Mouse (Mus musculus) macrophage (primary cell): ENCODE measurements around the gene Arel1. TPM values are rescaled to one million over a fixed set of nuclear protein-coding genes. Genes with fewer than 3 reads are reported as not detected.

Experiments
- H3K27ac ChIP-seq: fragments of 350-480 bp; formaldehyde crosslinking; 2 replicates; pipeline ENCODE4 v1.9.0; 2021
- H3K36me3 ChIP-seq: fragments of 350-480 bp; formaldehyde crosslinking; 2 replicates; pipeline ENCODE4 v1.9.0; 2021; ENCODE audit errors: inconsistent target
- H3K4me3 ChIP-seq: fragments of 350-480 bp; formaldehyde crosslinking; 2 replicates; pipeline ENCODE4 v1.9.0; 2021; ENCODE audit errors: inconsistent target
- H3K79me2 ChIP-seq: fragments of 350-480 bp; formaldehyde crosslinking; 2 replicates; pipeline ENCODE4 v1.9.0; 2021; ENCODE audit errors: inconsistent target
- WGBS: methylation state at CpG from one replicate; pipeline ENCODE4 v1.1.7; 2026; ENCODE audit warnings: inconsistent platforms; ENCODE audit not compliant: missing documents; 5-methylcytosine and 5-hydroxymethylcytosine counted together
- polyA plus RNA-seq: library from polyadenylated mRNA; stranded (reverse); fragments of 250-400 nt; gene quantifications from 3 replicates; pipeline ENCODE4 v1.2.4, GENCODE M21; 2018; ENCODE audit warnings: inconsistent platforms

Gene Arel1
- polyA plus RNA-seq, 1 experiment from 2014 or later: 27.2 TPM

DNA sequence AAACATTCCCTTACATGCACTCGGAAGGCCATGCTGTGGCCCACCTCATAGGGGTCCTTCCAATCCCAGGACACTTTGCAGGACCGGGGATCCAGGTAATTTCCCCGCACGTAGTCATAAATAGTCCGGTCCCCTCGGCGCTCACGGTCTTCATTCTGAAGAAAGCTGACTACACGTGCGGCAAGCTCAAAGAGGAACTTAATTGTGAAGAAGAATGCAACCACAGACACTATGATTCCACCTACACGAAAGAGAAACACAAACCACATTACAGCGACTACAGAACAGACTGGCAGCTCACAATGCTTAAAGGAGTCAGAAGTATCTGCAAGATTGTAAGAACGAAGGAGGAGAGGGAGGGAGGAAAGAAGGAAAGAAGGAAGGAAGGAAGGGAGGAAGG, 29.0 kb downstream of the Arel1 start:
- WGBS: 71% methylated on average over 13 of the region's 13 CpGs
- H3K4me3 ChIP-seq: no peak overlapping the region
- peaks cover 68% of the 10 kb centered on the region for H3K36me3 ChIP-seq
- H3K27ac ChIP-seq: no peak overlapping the region
- no peaks in the 10 kb centered on the region; the same call in 1 of the 2 replicates for H3K79me2 ChIP-seq

DNA sequence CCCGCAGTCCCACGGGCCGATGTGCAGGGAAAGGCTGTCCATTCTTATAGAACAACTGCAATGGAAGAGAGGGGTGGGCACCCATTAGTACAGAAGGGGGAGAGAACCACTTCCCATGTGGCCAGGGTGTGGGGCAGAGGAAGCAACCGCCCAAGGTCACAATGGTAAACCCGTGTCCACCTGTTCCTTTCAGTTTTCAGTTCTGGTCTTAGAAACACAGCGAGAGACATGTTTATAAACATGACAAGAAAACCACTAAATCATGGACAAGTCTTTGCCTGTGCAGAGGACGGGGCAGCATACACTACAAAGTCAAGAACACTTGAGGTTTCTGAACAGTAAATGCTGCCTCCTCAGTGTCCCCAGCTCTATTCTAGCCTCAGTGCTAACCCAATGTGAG, 30.4 kb downstream of the Arel1 start:
- H3K4me3 ChIP-seq: no peak overlapping the region
- no peaks in the 10 kb centered on the region for H3K79me2 ChIP-seq
- H3K36me3 ChIP-seq: peaks cover 69% of the 10 kb centered on the region
- WGBS: 92% methylated on average over 7 of the region's 7 CpGs
- no peak overlapping the region for H3K27ac ChIP-seq

DNA sequence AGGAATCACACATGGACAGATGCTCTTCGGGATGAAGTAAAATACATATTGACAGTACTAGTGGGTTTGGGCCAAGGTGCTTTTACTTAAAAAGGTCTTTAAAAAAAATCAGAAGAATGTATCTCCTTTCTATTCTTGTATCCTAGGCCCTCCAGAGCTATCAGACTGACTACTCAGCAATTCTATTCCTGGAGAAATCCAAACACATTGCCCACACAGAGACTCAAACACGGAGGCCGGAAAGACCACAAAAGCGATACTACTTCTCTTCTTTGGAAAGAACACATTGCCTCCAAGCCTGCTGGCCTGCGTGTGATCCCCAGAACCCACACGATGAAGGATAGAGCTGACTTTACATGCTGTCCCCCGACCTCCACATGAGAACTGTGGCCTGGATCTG, 31.6 kb downstream of the Arel1 start:
- WGBS: 96% methylated on average over 7 of the region's 7 CpGs
- no peak overlapping the region for H3K27ac ChIP-seq
- H3K36me3 ChIP-seq: peaks cover 70% of the 10 kb centered on the region
- no peak overlapping the region for H3K4me3 ChIP-seq
- H3K79me2 ChIP-seq: no peaks in the 10 kb centered on the region

DNA sequence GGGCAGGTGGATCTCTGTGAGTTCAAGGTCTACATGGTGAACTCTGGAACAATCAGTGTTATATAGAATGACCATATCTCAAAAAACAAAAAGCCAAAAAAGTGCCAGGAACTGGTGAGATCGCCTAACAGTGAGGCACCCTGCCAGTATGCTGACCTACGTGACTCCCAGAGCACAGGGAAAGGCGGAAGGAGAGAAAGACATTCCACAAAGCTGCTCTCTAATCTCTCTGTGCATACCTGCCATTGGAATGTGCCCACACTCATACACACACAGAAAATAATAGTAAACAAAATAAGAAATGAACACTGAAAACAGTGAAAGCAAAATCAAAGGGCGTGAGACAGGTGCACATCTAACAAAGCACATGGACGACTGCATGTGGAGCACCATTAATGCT, 35.4 kb downstream of the Arel1 start:
- H3K36me3 ChIP-seq: peaks cover 77% of the 10 kb centered on the region
- H3K79me2 ChIP-seq: no peaks in the 10 kb centered on the region
- 89% methylated on average over 5 of the region's 5 CpGs for WGBS
- H3K4me3 ChIP-seq: no peak overlapping the region
- H3K27ac ChIP-seq: no peak overlapping the region

GRCm38 (mm10) chr12:84932210-84932609, 38.5 kb downstream of the Arel1 start:
- WGBS: 97% methylated on average over 6 of the region's 6 CpGs
- no peak overlapping the region for H3K4me3 ChIP-seq
- no peaks in the 10 kb centered on the region for H3K79me2 ChIP-seq
- no peak overlapping the region for H3K27ac ChIP-seq
- H3K36me3 ChIP-seq: peaks cover 87% of the 10 kb centered on the region

- Histone ChIP-seq H3K27ac (no peak overlapping the region), H3K36me3 (peaks cover 96% of the 10 kb centered on the region), H3K4me3 (no peak overlapping the region), H3K79me2 (no peaks in the 10 kb centered on the region)
- WGBS: 60% methylated on average over 6 of the region's 6 CpGs
Observed at GRCm38 (mm10) chr12:84926542-84926941, 44.2 kb downstream of the Arel1 start.

- Histone ChIP-seq H3K36me3 (peaks cover 96% of the 10 kb centered on the region), H3K4me3 (no peak overlapping the region), H3K27ac (no peak overlapping the region), H3K79me2 (no peaks in the 10 kb centered on the region)
- 94% methylated on average over 5 of the region's 5 CpGs for WGBS
Observed at GRCm38 (mm10) chr12:84924324-84924723, 46.4 kb downstream of the Arel1 start.

GRCm38 (mm10) chr12:84921881-84922419, 48.8 kb downstream of the Arel1 start:
- no peaks in the 10 kb centered on the region for H3K79me2 ChIP-seq
- WGBS: 96% methylated on average over 8 of the region's 8 CpGs
- no peak overlapping the region for H3K27ac ChIP-seq
- H3K4me3 ChIP-seq: no peak overlapping the region
- peaks cover 95% of the 10 kb centered on the region for H3K36me3 ChIP-seq

GRCm38 (mm10) chr12:84918809-84919208, 51.9 kb downstream of the Arel1 start:
- no peak overlapping the region for H3K27ac ChIP-seq
- no peaks in the 10 kb centered on the region for H3K79me2 ChIP-seq
- H3K4me3 ChIP-seq: no peak overlapping the region
- H3K36me3 ChIP-seq: peaks cover 65% of the 10 kb centered on the region
- 93% methylated on average over 6 of the region's 6 CpGs for WGBS

DNA sequence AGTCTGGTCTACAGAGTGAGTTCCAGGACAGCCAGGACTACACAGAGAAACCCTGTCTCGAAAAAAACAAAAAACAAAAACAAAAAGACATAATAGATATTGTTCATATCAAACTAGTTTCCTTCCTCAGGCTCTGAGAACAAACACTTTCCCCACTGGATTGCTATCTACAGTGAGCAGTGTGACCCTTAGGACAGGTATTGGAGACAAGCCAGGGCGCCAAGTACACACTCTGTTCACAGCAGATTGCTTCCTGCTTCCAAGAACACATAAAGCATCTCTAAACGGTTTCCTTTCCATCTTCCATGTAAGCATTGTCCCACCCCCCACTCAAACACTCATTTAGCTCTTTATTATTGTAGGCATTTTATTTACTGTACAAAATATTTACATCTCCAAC, 52.9 kb downstream of the Arel1 start:
- Histone ChIP-seq H3K27ac (no peak overlapping the region), H3K36me3 (peaks cover 55% of the 10 kb centered on the region), H3K79me2 (no peaks in the 10 kb centered on the region), H3K4me3 (no peak overlapping the region)
- WGBS: 70% methylated on average over 3 of the region's 3 CpGs

- no peak overlapping the region for H3K4me3 ChIP-seq
- peaks cover 28% of the 10 kb centered on the region for H3K36me3 ChIP-seq
- no peak overlapping the region for H3K27ac ChIP-seq
- no peaks in the 10 kb centered on the region for H3K79me2 ChIP-seq
- WGBS: 85% methylated on average over 5 of the region's 5 CpGs
Observed at GRCm38 (mm10) chr12:84914959-84915358, 55.7 kb downstream of the Arel1 start.

- H3K4me3 ChIP-seq: no peak overlapping the region
- H3K36me3 ChIP-seq: peaks cover 6% of the 10 kb centered on the region
- WGBS: 100% methylated on average over 4 of the region's 4 CpGs
- H3K27ac ChIP-seq: no peak overlapping the region
- no peaks in the 10 kb centered on the region for H3K79me2 ChIP-seq
Observed at GRCm38 (mm10) chr12:84912652-84913104, 58.0 kb downstream of the Arel1 start.

DNA sequence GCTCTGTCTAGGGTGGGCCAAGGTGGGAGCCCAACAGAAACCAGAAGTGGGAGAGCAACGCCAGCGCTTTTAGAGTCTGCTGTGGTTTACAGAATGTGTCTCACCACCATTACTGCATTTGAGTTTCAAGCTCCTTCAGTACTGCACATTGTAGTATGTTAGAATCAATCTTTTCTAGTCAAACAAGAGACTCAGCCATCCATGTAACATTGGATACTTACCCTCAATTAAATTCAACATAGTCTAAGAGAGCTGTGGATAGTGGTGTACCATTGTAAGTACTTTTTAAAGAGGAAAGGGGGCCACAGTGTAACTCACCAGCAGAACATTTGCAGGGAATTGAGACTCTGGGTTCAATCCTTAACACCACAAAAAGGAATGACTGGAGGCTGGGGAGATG, 59.1 kb downstream of the Arel1 start:
- Histone ChIP-seq H3K79me2 (no peaks in the 10 kb centered on the region), H3K36me3 (no peaks in the 10 kb centered on the region), H3K4me3 (no peak overlapping the region), H3K27ac (no peak overlapping the region)
- WGBS: 73% methylated on average over 2 of the region's 2 CpGs

DNA sequence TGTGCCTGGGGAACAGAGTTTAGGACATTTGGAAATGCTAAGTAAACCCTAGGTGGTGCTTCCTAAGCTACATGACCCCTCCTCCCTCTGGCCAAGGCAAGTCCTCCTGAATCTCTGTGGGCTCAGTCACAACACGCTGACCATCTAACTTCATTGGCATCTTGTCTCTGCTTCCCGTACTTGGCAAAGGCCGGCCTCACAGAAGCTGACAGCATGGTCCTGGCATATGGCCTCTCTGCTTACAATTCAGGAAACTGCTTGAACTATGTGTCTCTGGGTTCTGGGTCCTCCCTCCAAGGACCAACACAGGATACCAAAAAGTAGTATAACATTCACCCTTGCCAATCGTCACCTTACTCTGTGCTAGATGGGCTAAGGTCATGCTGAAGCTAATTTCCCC, 60.6 kb downstream of the Arel1 start:
- H3K36me3 ChIP-seq: no peaks in the 10 kb centered on the region
- 95% methylated on average over 4 of the region's 4 CpGs for WGBS
- no peak overlapping the region for H3K27ac ChIP-seq
- H3K79me2 ChIP-seq: no peaks in the 10 kb centered on the region
- no peak overlapping the region for H3K4me3 ChIP-seq

- Histone ChIP-seq H3K27ac (no peak overlapping the region), H3K4me3 (no peak overlapping the region), H3K36me3 (no peaks in the 10 kb centered on the region), H3K79me2 (no peaks in the 10 kb centered on the region)
- WGBS: 82% methylated on average over 10 of the region's 10 CpGs
Observed at GRCm38 (mm10) chr12:84907627-84908480, 62.8 kb downstream of the Arel1 start.
